Mouse (Mus musculus) adrenal gland (tissue): ENCODE measurements around the gene Ifi35.

Experiments
- microRNA-seq, 2 experiments: library from miRNA; unstranded; fragments of <30 nt; microRNA quantifications; one replicate each; pipeline ENCODE4; 2019

Gene Ifi35

Small RNA genes within 50 kb of the gene (microRNA-seq; reads per million reads assigned to microRNA genes)
- gene Mir6929: 0.11 to 0.62 reads per million in 2 experiments
